Mouse (Mus musculus) cerebellum, adult 2 months (tissue): ENCODE data around the gene Osgin1.

Experiments used
- CTCF ChIP-seq: fragments of 200-500 bp; IDR thresholded peaks from 2 replicates; pipeline ENCODE4 v1.5.1; 2011; ENCODE audit warnings: low read depth, mild to moderate bottlenecking, control low read depth, low read length, moderate library complexity, borderline replicate concordance; ENCODE audit not compliant: insufficient read depth
- POLR2A ChIP-seq: fragments of 200-500 bp; IDR thresholded peaks from 2 replicates; pipeline ENCODE4 v1.6.1; 2011; ENCODE audit warnings: low read length, control low read depth, borderline replicate concordance; ENCODE audit not compliant: insufficient read depth

GRCm38 (mm10) chr8:119433582-119434174, at the start of gene Osgin1:
- no peak for TF ChIP-seq CTCF
- TF ChIP-seq POLR2A, result no peak
